Mouse (Mus musculus): ENCODE measurements at regions not wholly inside any gene's neighbourhood (a gene's known extent, or its start where the extent isn't known, plus 50 kb on each side); places are given as distances from the start of the nearest gene placed in this dataset.

- H3K9ac ChIP-seq (ENCODE audit: low read depth, low read length) = no peak overlapping the region
- no peaks in the 10 kb centered on the region for H3K36me3 ChIP-seq (ENCODE audit: control insufficient read depth, insufficient read depth, low read length)
- no peaks in the 10 kb centered on the region for H3K27me3 ChIP-seq (ENCODE audit: control insufficient read depth, insufficient read depth, low read length)
- H3K4me3 ChIP-seq (ENCODE audit: insufficient read depth, low read depth, low read length) = no peak overlapping the region
- peaks cover 2% of the 10 kb centered on the region; the same call in 1 of the 2 replicates for H3K4me1 ChIP-seq (ENCODE audit: control insufficient read depth, insufficient read depth, low read length)
- no peak overlapping the region for H3K27ac ChIP-seq (replicated peaks; ENCODE audit: insufficient read depth, low read depth, low read length)
- H3K79me2 ChIP-seq (ENCODE audit: control insufficient read depth, insufficient read depth, low read length) = no peaks in the 10 kb centered on the region
- DNase-seq (ENCODE audit: extremely low read depth, low read depth, low spot score) = peak; percentile 47
- 37% methylated on average over 12 of the region's 12 CpGs for WGBS
- TF ChIP-seq CTCF (IDR thresholded peaks at IDR 0.05; ENCODE audit: low read depth, low read length) (no peak), POLR2A (IDR thresholded peaks at IDR 0.05; ENCODE audit: extremely low read depth, insufficient read depth, low read length) (no peak)
Measured at GRCm38 (mm10) chr2:128278608-128279081, 152.8 kb downstream of the Bcl2l11 start.

- no peak for TF ChIP-seq CTCF (IDR thresholded peaks at IDR 0.05; ENCODE audit: low read depth, low read length)
- TF ChIP-seq POLR2A (IDR thresholded peaks at IDR 0.05; ENCODE audit: extremely low read depth, insufficient read depth, low read length) = no peak
- Histone ChIP-seq H3K36me3 (ENCODE audit: control insufficient read depth, insufficient read depth, low read length) (no peaks in the 10 kb centered on the region), H3K79me2 (ENCODE audit: control insufficient read depth, insufficient read depth, low read length) (no peaks in the 10 kb centered on the region), H3K27me3 (ENCODE audit: control insufficient read depth, insufficient read depth, low read length) (no peaks in the 10 kb centered on the region), H3K4me1 (ENCODE audit: control insufficient read depth, insufficient read depth, low read length) (peaks cover 2% of the 10 kb centered on the region; the same call in 1 of the 2 replicates), H3K4me3 (ENCODE audit: insufficient read depth, low read depth, low read length) (no peak overlapping the region), H3K27ac (replicated peaks; ENCODE audit: insufficient read depth, low read depth, low read length) (no peak overlapping the region), H3K9ac (ENCODE audit: low read depth, low read length) (no peak overlapping the region)
- no peak for DNase-seq (ENCODE audit: extremely low read depth, low read depth, low spot score)
- 89% methylated on average over 10 of the region's 10 CpGs for WGBS
Measured at GRCm38 (mm10) chr2:128279127-128279710, 153.4 kb downstream of the Bcl2l11 start.

- no peaks in the 10 kb centered on the region for H3K36me3 ChIP-seq (ENCODE audit: control insufficient read depth, insufficient read depth, low read length)
- H3K27me3 ChIP-seq (ENCODE audit: control insufficient read depth, insufficient read depth, low read length) = no peaks in the 10 kb centered on the region
- no peaks in the 10 kb centered on the region for H3K4me1 ChIP-seq (ENCODE audit: control insufficient read depth, insufficient read depth, low read length)
- DNase-seq (ENCODE audit: extremely low read depth, low read depth, low spot score) = no peak
- 35% methylated on average over 4 of the region's 4 CpGs for WGBS
- H3K27ac ChIP-seq (replicated peaks; ENCODE audit: insufficient read depth, low read depth, low read length) = no peak overlapping the region
- no peaks in the 10 kb centered on the region for H3K79me2 ChIP-seq (ENCODE audit: control insufficient read depth, insufficient read depth, low read length)
- no peak for TF ChIP-seq POLR2A (IDR thresholded peaks at IDR 0.05; ENCODE audit: extremely low read depth, insufficient read depth, low read length)
- TF ChIP-seq CTCF (IDR thresholded peaks at IDR 0.05; ENCODE audit: low read depth, low read length) = no peak
- no peak overlapping the region for H3K4me3 ChIP-seq (ENCODE audit: insufficient read depth, low read depth, low read length)
- H3K9ac ChIP-seq (ENCODE audit: low read depth, low read length) = no peak overlapping the region
Measured at GRCm38 (mm10) chr2:128282591-128282990, 156.8 kb downstream of the Bcl2l11 start.

- DNase-seq (ENCODE audit: extremely low read depth, low read depth, low spot score) = peak; percentile 18
- Histone ChIP-seq H3K27ac (replicated peaks; ENCODE audit: insufficient read depth, low read depth, low read length) (no peak overlapping the region), H3K4me3 (ENCODE audit: insufficient read depth, low read depth, low read length) (no peak overlapping the region), H3K4me1 (ENCODE audit: control insufficient read depth, insufficient read depth, low read length) (no peaks in the 10 kb centered on the region), H3K79me2 (ENCODE audit: control insufficient read depth, insufficient read depth, low read length) (no peaks in the 10 kb centered on the region), H3K27me3 (ENCODE audit: control insufficient read depth, insufficient read depth, low read length) (no peaks in the 10 kb centered on the region), H3K36me3 (ENCODE audit: control insufficient read depth, insufficient read depth, low read length) (no peaks in the 10 kb centered on the region), H3K9ac (ENCODE audit: low read depth, low read length) (no peak overlapping the region)
- WGBS = 51% methylated on average over 7 of the region's 7 CpGs
- no peak for TF ChIP-seq POLR2A (IDR thresholded peaks at IDR 0.05; ENCODE audit: extremely low read depth, insufficient read depth, low read length)
- TF ChIP-seq CTCF (IDR thresholded peaks at IDR 0.05; ENCODE audit: low read depth, low read length) = no peak
Measured at GRCm38 (mm10) chr2:128284822-128285421, 159.1 kb downstream of the Bcl2l11 start.

GRCm38 (mm10) chr2:128285457-128285856 lies 159.6 kb downstream of the Bcl2l11 start:
- H3K79me2 ChIP-seq (ENCODE audit: control insufficient read depth, insufficient read depth, low read length) = no peaks in the 10 kb centered on the region
- no peaks in the 10 kb centered on the region for H3K36me3 ChIP-seq (ENCODE audit: control insufficient read depth, insufficient read depth, low read length)
- H3K27me3 ChIP-seq (ENCODE audit: control insufficient read depth, insufficient read depth, low read length) = no peaks in the 10 kb centered on the region
- WGBS = 93% methylated on average over 12 of the region's 12 CpGs
- H3K4me1 ChIP-seq (ENCODE audit: control insufficient read depth, insufficient read depth, low read length) = no peaks in the 10 kb centered on the region
- no peak for DNase-seq (ENCODE audit: extremely low read depth, low read depth, low spot score)
- no peak overlapping the region for H3K9ac ChIP-seq (ENCODE audit: low read depth, low read length)
- TF ChIP-seq POLR2A (IDR thresholded peaks at IDR 0.05; ENCODE audit: extremely low read depth, insufficient read depth, low read length) = no peak
- TF ChIP-seq CTCF (IDR thresholded peaks at IDR 0.05; ENCODE audit: low read depth, low read length) = no peak
- no peak overlapping the region for H3K4me3 ChIP-seq (ENCODE audit: insufficient read depth, low read depth, low read length)
- no peak overlapping the region for H3K27ac ChIP-seq (replicated peaks; ENCODE audit: insufficient read depth, low read depth, low read length)

- Histone ChIP-seq H3K4me3 (ENCODE audit: insufficient read depth, low read depth, low read length) (no peak overlapping the region), H3K36me3 (ENCODE audit: control insufficient read depth, insufficient read depth, low read length) (no peaks in the 10 kb centered on the region), H3K4me1 (ENCODE audit: control insufficient read depth, insufficient read depth, low read length) (no peaks in the 10 kb centered on the region), H3K9ac (ENCODE audit: low read depth, low read length) (no peak overlapping the region), H3K27me3 (ENCODE audit: control insufficient read depth, insufficient read depth, low read length) (no peaks in the 10 kb centered on the region), H3K27ac (replicated peaks; ENCODE audit: insufficient read depth, low read depth, low read length) (no peak overlapping the region), H3K79me2 (ENCODE audit: control insufficient read depth, insufficient read depth, low read length) (no peaks in the 10 kb centered on the region)
- no peak for DNase-seq (ENCODE audit: extremely low read depth, low read depth, low spot score)
- no peak for TF ChIP-seq CTCF (IDR thresholded peaks at IDR 0.05; ENCODE audit: low read depth, low read length)
- no peak for TF ChIP-seq POLR2A (IDR thresholded peaks at IDR 0.05; ENCODE audit: extremely low read depth, insufficient read depth, low read length)
- WGBS = 89% methylated on average over 12 of the region's 12 CpGs
Measured at GRCm38 (mm10) chr2:128288138-128288551, 162.3 kb downstream of the Bcl2l11 start.
